Mouse (Mus musculus): ENCODE measurements around the gene Cd4.
A peak's percentile ranks its signal among the peaks of the same experiment; 100 is the strongest.

Cd4 gene

DNA sequence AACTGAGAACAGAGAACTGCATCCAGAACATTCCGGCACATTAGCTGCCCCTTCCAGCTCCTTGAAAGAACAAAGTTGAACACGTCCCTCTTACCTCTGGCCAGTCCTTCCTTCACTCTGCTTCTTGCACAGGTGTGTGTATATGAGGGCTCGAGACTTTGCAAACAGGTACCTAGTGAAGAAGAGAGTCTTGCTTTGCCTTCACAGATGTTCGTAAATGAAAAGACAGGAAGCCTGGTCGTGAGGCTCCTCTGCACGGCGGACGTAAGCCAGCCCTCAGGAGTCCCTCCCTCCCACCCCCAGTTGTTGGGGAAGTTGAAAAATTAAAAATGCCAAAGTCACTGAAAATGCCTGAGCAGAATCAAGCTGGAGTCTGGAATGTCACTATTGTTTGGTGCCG is at the start of gene Cd4:
Gene Cd4, minus strand, starts transcription at position 236 of the 400 bp plus-strand sequence.
- no peak for ATAC-seq (ENCODE audit: low TSS enrichment)

DNA sequence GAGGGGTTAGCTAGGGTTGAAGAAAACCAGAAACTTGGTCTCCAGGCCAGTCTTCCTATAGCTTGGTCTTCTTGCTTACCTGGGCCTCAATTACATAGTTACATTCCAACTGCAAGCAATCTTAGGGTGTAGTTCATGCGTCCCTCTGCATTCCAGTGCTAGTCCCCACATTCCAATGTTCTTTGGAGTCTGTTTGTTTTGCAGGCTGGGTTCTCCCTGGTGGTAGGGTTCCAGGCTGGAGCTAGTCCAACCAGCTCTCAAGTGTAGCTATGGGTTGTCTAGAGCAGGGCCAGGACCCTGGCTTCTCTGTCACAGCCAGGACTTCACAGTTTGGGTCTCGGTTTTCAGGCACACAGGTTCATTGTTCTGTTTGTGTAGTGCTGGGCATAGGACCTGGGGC is 49.5 kb upstream of the Cd4 start:
- ATAC-seq (ENCODE audit: low TSS enrichment): no peak

DNA sequence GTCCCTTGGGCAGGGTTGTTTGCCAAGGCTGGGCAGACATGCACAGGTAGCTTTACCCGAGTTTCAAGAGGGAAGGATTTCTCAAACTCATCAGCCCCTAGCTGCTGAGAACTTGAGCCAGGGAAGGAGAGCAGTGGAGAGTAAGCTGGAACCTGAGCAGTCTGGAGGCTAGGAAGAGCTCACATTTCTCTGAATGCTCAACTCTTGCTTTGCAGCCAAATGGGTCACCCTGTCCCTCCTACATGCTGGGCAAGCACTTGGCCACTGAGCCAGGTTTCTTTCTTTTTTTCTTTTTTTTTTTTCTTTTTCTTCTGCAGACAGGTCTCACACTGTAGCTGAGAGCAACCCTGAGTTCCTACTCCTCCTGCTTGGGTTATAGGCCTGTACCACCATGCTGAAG is 48.7 kb upstream of the Cd4 start:
- ATAC-seq (ENCODE audit: low TSS enrichment): peak; percentile 47; the same call in 1 of the 2 replicates

DNA sequence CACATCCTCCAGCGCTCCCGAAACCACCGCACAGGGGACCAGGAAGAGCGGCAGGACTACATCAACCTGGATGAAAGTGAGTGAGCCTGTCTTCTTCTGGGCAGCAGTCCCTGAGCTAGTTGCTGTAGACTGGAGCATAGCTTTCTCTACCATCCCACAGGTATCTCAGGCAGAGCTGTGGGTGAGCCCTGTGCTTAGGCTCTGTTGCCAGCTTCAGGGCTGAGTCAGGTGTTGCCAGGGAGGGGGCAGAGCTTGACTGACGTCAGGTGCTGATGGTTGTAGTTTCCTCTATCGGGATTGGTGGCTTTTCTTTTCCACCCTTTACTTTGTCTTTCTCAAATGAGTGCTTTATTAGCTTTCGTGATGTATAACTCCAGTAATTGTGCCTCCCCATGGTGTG is 46.6 kb upstream of the Cd4 start:
- no peak for ATAC-seq (ENCODE audit: low TSS enrichment)

DNA sequence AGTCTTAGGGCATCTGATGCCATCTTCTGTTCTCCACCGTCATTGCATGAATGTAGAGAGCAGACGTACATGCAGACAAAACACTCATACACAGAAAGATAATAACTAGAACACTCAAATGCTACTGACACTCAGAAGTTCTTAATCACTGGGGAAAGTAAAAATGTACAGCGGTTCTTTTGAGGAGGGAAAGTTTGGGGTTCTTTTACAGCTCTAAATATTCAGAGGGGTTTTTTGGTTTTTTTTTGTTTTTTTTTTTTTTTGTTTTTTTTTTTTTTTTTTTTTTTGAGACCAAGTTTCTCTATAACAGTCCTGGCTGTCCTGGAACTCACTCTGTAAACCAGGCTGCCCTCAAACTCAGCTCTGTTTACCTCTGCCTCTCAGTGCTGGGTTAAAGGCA is 45.1 kb upstream of the Cd4 start:
- no peak for ATAC-seq (ENCODE audit: low TSS enrichment)

DNA sequence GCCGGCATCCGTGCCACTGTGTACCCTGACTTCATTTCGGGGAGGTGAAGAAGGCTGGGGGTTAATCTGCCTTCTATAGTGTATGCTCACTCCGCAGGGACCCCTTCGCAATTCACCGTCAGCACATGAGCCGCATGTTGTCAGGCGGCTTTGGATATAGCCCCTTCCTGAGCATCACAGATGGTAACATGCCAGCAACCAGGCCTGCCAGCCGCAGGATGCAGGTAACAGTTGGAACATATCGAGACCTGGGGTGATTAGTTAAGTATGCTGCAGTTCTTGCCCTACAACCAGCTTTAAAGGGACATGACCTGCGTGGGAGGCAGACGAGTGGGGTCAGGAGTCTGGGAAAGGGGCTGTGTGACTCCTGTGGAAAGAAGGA is 44.3 kb upstream of the Cd4 start:
- ATAC-seq (ENCODE audit: low TSS enrichment): no peak

DNA sequence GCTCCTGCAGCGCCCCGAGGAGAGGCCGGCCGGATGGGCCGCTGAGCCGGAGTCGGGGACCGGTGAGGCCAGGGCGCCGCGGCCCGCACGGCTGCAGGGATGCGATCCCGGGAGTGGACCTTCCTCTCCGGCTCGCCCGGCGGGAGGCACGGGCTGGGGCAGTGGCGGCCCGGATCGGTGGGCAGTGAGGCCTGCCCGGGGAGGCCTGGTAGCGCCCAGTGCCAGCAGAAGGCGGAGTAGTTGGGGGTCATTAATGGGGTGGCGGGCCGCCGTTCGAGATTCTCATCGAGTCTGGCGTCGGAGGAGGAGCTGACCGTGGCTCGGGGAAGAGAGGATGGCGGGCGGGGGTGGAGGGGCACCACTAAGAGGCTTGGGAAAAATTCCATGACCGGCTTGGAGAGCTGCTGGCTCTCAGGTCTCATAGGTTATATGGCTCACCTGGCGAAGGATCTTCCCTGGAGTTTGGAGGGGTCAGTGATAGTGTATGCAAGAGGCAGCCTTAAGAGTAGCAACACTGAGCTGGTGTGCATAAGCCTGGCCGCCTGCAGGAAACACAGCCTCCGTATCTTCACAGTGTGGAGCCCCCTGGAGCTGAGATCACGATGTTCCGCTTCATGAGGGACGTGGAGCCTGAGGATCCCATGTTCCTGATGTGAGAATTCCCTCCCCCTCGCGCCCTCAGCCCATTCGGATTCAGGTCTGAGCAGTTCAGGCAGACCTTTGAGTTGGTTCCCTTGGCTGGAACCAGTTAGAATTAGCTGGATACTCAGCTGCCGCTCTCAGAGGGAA is 43.7 kb upstream of the Cd4 start:
- peak; percentile 22; the same call in 1 of the 2 replicates for ATAC-seq (ENCODE audit: low TSS enrichment)

DNA sequence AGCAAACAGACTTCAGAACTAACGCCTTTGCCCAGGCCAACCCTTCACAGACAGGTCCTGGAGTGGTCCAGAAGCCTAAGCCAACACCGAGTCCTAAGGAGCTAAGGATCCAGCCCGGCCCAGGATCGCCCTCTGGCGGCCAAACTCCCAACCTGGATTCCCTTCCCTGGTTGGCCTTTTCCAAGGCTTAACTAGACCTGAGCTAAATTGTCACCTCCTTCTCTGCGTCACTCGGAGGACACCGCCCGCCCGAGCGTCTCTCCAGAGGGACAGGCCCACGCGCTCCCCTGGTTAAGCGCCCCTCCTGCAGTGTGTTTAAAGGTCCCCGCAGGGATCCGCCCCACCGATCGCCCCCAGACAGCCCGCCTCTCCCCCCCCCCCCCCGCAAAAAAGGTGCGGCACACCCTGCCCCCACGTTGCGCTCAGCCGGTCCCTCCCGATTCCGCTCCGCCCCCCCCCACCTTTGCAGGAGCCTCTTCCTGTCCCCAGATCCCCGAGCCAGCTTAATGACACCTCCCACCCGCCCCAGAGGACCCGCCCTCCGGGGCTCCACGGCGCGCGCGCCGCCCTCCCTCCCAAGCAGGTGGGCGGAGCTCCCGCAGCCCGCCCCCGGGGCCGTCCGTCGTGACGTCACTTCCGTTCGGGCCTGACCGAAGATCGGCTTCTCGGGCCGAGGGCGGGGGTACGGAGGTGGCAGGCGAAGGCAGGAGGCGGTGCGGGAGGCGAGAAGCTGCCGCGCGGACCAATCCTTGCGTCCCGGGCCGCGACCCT is 42.9 kb upstream of the Cd4 start, which contains the start of gene Mlf2:
Gene Mlf2, plus strand, starts transcription at position 633 of the 771 bp plus-strand sequence.
- peak; percentile 87 for ATAC-seq (ENCODE audit: low TSS enrichment)

DNA sequence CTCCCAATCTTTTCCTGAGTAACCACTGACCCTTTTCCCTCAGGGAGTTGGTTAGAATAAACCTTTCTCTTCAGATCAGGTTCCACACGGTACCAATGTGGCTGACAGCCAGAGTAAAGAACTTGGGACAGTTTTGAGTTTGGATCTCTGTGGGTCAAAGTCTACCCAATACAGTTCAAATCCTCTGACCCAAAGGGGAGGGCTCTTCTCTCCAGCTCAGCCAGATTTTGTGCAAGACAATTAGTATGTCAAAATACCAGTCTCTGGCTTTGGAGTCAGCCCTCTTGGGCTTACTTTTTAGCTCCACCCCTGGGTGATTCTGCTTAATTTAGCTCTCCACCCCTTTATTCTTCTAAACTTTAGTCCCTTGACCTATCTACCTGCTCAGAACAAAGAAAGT is 42.2 kb upstream of the Cd4 start:
- no peak for ATAC-seq (ENCODE audit: low TSS enrichment)

DNA sequence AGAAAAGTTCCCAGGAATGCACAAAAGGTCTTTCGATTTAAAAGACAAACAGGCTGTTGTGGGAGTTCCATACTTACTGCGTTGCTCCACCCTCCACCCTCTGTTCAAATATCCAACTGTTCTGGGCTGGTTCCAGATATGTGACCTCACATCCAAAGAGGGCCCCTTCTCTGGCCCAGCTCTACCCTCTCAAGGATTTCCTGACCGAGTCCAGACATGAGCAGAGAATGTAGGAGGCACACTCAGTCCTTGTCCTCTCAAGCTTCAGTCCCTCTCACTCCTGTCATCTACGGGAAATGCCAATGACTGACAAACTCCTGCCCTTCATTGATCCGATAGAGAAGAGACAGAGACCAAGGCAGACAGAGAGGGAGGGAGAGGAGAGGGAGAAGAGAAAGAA is 37.9 kb upstream of the Cd4 start:
- no peak for ATAC-seq (ENCODE audit: low TSS enrichment)

DNA sequence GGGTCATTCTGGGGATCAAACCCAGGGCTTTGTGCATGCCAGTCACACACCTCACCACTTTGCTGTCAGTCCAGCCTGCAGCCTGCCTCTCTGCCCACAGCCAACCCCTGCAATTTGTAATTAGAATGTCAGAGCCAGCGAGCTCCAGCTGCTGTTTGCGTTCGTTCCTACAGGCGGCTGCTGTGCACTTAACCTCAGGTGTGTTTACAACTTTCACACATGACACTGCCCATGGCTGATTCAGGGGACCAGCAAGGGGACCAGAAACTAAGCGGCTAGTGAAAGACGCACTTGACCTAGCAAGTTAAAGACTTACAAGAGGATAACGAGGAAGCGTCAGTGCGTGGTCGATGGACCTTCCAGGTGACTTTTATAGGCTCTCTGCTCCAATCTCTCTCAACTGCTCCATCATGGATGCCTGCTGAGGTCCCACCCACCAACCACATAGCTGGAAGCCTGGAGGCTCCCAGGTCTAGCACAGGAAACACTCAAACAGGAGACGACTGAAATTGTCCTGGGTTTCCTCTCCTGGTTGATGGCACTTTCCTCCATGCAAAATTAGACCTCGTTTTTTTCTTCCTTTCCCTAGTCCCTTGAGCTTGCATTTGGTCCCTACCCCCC is 37.3 kb upstream of the Cd4 start:
- ATAC-seq (ENCODE audit: low TSS enrichment): no peak

DNA sequence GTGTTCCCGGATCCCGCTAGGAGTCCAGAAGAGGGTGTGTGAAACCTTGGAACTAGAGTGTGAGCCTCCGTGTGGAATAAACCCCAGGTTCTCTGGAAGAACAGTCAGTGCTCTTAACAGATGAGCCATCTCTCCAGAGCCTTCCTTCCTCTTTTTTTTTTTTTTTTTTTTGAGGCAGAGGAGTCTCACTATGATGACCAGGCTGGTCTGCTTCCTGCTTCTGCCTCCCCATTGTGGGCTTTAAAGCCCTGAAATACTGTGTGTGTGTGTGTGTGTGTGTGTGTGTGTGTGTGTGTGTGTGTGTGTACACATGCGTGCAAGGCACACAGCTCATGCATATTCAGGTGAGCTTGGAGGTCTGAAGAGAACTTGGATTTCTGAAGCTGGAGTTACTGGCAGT is 33.5 kb upstream of the Cd4 start:
- ATAC-seq (ENCODE audit: low TSS enrichment): no peak

DNA sequence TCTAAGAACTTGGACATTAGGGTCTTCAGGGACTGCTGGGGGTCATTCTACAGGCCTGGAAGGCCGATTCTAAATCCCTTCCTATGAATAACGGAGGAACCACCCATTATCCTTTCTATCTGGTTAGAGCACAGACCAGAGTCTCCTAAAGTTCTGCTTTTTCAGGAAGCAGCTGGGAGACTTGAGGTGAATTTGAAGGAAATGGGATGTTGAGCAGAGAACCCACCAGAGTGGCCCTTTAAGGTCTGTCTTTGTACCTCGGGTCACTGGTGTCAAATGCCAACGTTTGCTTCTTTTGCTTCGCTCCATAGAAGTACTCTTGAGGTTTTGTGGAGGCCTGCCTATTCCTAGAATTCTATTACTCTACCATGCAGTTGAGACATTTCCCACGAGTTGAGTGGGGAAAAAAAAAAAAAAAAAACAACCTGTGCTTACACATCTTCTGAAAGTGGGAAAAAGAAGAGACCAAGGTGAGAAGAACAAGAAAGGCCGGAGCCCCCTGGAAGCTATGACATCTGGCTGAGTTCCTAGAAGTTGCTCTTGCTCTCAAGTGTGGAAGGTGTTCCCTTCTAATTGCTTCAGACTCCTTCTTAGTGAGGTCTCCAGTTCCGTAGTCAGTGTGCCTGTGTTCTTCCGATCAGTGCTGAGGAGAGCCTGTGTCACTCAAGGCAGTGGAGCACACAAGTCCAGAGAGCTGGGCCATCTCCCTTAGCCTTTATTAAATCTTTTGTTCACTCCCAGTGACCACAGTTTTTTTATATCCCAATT is 32.5 kb upstream of the Cd4 start:
- no peak for ATAC-seq (ENCODE audit: low TSS enrichment)

DNA sequence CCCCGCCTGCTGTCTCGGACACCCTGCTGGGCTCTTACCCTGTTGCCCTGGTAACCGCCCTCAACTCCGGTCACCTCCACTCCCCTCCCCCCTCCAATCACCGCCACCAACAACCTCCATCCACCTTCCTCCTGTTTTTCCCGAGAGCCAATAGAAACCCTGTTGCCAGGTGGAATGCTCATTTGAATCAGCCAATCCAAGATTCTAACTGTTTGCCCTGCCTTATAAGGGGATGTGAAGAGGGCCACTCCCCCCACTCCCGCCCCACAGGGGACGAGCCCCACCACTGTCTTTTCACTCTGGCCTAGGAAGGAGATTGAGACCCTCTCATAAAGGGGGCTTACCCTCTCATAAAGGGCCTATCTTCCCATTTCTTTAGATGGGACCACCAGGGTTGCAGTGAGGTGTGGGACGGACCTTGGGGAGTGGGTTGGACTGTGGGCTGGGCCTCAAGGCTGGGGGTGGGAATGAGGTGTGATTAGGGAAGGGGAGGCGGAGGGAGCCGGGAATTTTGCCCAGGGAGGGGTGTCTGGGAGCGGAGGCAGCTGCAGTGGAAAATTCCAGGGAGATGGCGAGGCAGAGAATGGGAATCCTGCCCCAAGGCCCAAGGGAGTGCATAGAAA is 31.8 kb upstream of the Cd4 start, which contains the start of gene Ptms:
Gene Ptms, minus strand, starts transcription at position 409 of the 623 bp plus-strand sequence.
- ATAC-seq (ENCODE audit: low TSS enrichment): peak; percentile 60

DNA sequence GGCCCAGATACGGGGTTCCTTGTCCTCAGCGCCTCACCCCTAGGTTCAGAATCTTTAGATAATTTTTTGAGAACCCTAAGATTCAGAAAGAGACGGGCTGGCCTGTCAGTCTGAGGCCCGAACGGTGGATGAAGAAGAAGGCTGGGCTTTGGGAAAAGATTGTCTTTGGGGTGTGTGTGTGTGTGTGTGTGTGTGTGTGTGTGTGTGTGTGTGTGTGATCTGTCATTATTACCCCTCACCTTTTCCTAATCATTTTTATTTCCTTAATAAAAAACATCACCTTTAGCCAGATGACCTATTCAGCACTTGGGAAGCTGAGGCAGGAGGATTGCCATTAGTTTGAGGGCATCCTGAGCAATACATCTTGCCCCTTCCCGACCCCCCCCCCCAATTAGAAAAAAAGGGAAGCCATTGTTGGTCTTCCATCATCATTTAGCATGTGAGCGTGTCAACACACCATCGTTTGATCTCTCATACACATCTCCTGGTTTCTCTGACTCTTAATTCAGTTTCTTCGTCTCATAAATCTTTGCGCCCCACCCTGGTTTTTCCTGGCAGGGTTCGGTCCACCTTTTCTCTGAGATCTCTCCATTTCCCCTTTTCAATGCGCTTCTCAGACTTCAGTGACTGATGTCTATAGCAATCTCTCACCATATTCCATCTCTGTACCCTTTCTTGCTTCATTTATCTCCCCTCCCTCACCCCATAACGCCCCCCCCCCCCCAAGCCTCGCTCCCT is 31.0 kb upstream of the Cd4 start:
- ATAC-seq (ENCODE audit: low TSS enrichment): no peak

DNA sequence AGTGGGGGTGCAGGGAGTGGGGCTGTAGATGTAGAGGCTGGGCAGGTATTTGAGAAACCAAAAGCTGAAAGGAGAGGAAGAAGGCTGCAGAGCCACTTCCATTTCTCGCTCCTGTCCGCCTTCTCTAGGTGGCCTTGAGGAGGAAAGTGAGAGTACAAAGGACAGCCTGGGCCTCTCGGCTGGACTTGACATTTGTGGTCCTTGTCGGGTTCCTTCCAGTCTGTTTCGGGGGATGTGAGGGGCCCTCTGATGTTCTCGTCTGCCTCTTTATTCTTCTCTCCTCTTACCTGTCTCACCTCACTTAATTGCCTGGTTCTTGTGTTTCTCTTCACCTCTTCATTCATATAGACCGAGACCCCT is 30.3 kb upstream of the Cd4 start:
- no peak; the same call in 1 of the 2 replicates for ATAC-seq (ENCODE audit: low TSS enrichment)

DNA sequence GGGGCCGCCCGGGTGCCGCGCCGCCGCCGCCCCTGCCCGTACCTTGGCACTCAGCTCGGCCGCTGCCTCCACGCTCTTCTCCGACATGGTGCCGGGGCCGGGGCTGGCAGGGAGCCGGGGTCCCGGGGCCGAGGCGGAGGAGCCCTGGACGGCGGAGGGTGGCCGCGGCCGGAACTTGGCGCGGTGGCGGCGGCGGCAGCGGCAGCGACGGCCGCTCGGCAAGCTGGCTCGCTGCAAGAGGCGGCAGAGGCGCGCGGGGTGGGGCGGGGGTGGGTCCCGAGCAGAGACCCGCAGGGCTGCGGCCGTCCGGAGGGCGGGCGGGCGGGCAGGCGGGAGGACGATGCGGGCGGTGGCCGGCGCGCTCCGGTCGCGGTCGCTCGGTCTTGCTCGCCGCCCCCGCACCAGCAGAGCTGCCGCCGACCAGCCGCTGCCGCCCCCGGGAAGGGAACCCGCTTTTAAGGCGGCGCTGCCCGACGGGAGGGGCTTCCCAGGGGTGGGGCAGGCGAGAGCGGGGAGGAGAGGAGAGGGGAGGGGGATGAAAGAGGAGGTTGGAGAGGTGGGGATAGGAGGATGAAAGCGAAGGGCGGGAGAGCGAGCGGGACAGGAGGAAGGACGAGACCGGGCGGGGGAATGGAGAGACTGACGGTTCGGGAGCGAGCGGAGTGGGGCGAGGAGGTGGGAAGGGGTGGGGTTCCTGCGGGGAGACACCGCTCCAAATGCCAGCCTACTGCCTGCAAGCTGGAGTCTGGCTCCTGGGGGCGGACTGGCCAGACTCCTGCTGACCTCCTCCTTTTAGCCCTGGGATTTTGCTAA is 29.7 kb upstream of the Cd4 start:
- peak; percentile 53 for ATAC-seq (ENCODE audit: low TSS enrichment)

DNA sequence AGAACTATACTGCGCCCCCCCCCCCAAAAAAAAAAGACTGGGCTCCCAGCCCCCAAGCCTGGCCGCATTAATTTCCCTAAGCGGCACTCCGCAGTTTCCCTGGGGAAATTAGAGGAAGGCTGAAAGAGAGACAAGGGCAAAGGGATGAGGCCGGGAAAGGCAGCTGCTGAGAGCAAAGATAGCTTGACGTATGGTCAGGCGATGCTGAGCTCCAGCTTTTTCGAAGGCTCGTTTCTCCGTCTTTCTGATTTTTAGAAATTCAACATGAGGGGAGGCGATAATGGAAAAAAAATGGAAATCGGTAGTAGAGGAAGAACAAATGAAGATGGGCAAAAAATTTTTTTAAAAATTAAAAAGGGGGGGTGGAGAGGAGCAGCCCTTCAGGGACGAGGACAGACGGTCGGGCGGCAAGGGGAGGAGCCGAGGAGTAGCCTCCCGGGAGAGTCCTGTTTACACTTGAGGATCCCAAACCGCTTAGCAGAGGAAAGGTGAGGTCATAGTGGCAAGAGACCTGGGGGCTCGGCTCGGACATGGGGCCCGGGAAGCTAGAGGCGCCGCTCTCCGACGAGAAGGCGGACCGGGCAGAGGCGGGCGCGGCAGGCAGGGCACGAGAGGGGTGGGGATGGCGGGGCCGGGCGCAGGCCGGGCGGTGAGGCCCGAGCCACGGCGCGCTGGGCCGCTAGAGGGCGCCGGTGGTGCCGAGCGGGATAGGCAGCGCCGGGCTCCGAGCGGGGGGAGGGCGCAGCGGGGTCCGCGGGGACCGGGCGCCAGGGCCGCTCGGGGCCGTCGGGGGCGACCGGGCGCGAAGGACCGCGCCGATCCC is 28.9 kb upstream of the Cd4 start:
- peak; percentile 22 for ATAC-seq (ENCODE audit: low TSS enrichment)

All from frontal cortex, adult (tissue).